Mouse (Mus musculus) liver, adult 2 months (tissue): ENCODE results near the gene Zfx. TPM values are rescaled to one million over a fixed set of nuclear protein-coding genes. Genes with fewer than 3 reads are reported as not detected.

Source experiments
- DNase-seq: peaks from one replicate; pipeline ENCODE4 v3.0.0-alpha.2; 2011; ENCODE audit warnings: low read depth, low spot score; ENCODE audit errors: extremely low read depth
- H3K27ac ChIP-seq: fragments of 200-500 bp; replicated peaks from 2 replicates; pipeline ENCODE4 v1.5.1; 2012; ENCODE audit warnings: low read depth, mild to moderate bottlenecking, control low read depth, inconsistent platforms, low read length; ENCODE audit not compliant: insufficient read depth
- H3K27me3 ChIP-seq: fragments of 200-500 bp; 2 replicates; pipeline ENCODE4 v1.6.1; 2012; ENCODE audit warnings: mild to moderate bottlenecking, moderate library complexity, low read length, inconsistent platforms; ENCODE audit not compliant: control insufficient read depth, insufficient read depth
- H3K36me3 ChIP-seq: fragments of 200-500 bp; 2 replicates; pipeline ENCODE4 v1.6.1; 2012; ENCODE audit warnings: low read length, inconsistent platforms; ENCODE audit not compliant: control insufficient read depth, insufficient read depth
- H3K4me1 ChIP-seq: fragments of 200-500 bp; 2 replicates; pipeline ENCODE4 v1.6.1; 2011; ENCODE audit warnings: low read length; ENCODE audit not compliant: control insufficient read depth, insufficient read depth
- H3K4me3 ChIP-seq: fragments of 200-500 bp; 2 replicates; pipeline ENCODE4 v1.5.1; 2011; ENCODE audit warnings: low read depth, mild to moderate bottlenecking, control low read depth, low read length, moderate library complexity; ENCODE audit not compliant: insufficient read depth
- H3K79me2 ChIP-seq: fragments of 200-500 bp; 2 replicates; pipeline ENCODE4 v1.6.1; 2012; ENCODE audit warnings: inconsistent platforms, mild to moderate bottlenecking, low read length, moderate library complexity; ENCODE audit not compliant: control insufficient read depth, insufficient read depth
- H3K9ac ChIP-seq: fragments of 200-500 bp; 2 replicates; pipeline ENCODE4 v1.6.1; 2012; ENCODE audit warnings: low read depth, mild to moderate bottlenecking, control low read depth, inconsistent platforms, low read length
- CTCF ChIP-seq: fragments of 200-500 bp; IDR thresholded peaks from 2 replicates; pipeline ENCODE4 v1.5.1; 2011; ENCODE audit warnings: low read depth, low read length, control low read depth
- POLR2A ChIP-seq: fragments of 200-500 bp; IDR thresholded peaks from 2 replicates; pipeline ENCODE4 v1.6.1; 2011; ENCODE audit warnings: low read length, control low read depth; ENCODE audit not compliant: insufficient read depth; ENCODE audit errors: extremely low read depth
- WGBS: fragments of 180-500 bp; shearing (Covaris S2); methylation state at CpG from one replicate; pipeline ENCODE4 v1.1.7; 2018; 5-methylcytosine and 5-hydroxymethylcytosine counted together
- polyA plus RNA-seq: library from polyadenylated mRNA; depleted of rRNA; stranded (reverse); fragments of >200 nt; gene quantifications from 2 replicates; pipeline ENCODE4 v1.2.3, GENCODE M21; 2012; rRNA removed
- total RNA-seq: library from RNA; depleted of rRNA; stranded (reverse); fragments of >200 nt; gene quantifications from 2 replicates; pipeline ENCODE4 v1.2.3, GENCODE M21; 2014; rRNA removed

The Zfx gene
- total and polyA plus RNA-seq, 2 experiments: 2.1 to 14.4 TPM

DNA sequence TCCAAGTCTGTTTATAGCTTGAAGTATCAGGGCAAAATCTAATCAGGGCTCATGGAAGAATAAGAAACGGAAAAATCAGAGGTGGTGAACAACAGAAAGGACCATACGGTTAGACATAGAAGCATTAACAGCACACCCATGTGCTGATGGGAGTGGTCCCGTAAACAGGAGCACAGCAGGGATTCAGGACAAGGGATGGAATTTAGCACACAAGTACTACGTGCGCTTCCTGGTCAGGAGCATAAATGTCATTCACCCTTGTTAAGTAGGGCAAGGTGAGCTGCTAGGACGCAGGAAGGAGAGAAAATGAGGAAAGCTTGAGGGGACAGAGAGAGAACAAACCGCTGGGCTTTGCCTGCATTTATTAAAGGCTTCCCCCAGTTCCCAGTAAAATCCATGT is 93.4 kb downstream of the Zfx start:
- no peak overlapping the region for H3K4me3 ChIP-seq
- no peaks in the 10 kb centered on the region for H3K79me2 ChIP-seq
- H3K4me1 ChIP-seq: no peaks in the 10 kb centered on the region
- DNase-seq: no peak
- no peak overlapping the region for H3K9ac ChIP-seq
- no peak overlapping the region for H3K27ac ChIP-seq
- no peaks in the 10 kb centered on the region for H3K27me3 ChIP-seq
- TF ChIP-seq POLR2A (no peak), CTCF (no peak)
- 92% methylated on average over 7 of the region's 7 CpGs for WGBS
- no peaks in the 10 kb centered on the region for H3K36me3 ChIP-seq

Other genes starting within 250 kb of the Zfx start
- not detected in 2 replicates for gene AU015836, start 155.0 kb downstream of the Zfx start, total RNA-seq
- gene AU015836, start 155.0 kb downstream of the Zfx start, polyA plus RNA-seq: not detected in 2 replicates
- gene Eif2s3x, start 89.2 kb upstream of the Zfx start, total RNA-seq: 93.1 and 103 TPM in 2 replicates
- gene Eif2s3x, start 89.2 kb upstream of the Zfx start, polyA plus RNA-seq: 42.7 and 43.7 TPM in 2 replicates
- 5.9 and 7.4 TPM in 2 replicates for gene Klhl15, start 110.9 kb upstream of the Zfx start, total RNA-seq
- 1.8 and 3.9 TPM in 2 replicates for gene Klhl15, start 110.9 kb upstream of the Zfx start, polyA plus RNA-seq
- gene Fam90a1b, start 243.1 kb upstream of the Zfx start, total RNA-seq: not detected in 2 replicates
- gene Fam90a1b, start 243.1 kb upstream of the Zfx start, polyA plus RNA-seq: not detected in 2 replicates
- 31.9 and 38.6 TPM in 2 replicates for gene Apoo, start 243.4 kb upstream of the Zfx start, total RNA-seq
- gene Apoo, start 243.4 kb upstream of the Zfx start, polyA plus RNA-seq: 5.3 and 8.2 TPM in 2 replicates